Mouse (Mus musculus): ENCODE measurements at regions not wholly inside any gene's neighbourhood (a gene's known extent, or its start where the extent isn't known, plus 50 kb on each side); places are given as distances from the start of the nearest gene placed in this dataset.

DNA sequence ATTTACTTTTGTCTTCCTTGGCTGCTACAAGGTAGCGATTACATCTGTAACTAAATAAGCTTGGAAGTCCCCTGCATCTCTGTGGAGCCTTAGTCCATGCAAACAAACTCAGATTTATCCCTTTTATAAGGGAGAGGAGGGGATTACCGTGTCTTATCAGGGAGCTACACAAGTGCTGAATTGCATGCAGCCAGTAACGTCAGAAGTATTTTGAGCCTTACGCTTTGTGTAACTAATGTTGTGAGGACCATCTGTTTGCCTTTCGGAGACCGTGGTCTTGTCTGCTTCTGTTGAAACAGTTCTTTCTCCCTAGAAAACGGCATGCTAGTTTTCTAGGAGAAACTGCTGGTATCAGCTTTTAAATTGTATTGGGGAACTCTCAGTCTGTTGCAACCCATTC, 58.0 kb upstream of the Dmrta1 start:
- H3K27ac ChIP-seq (ENCODE audit: low read length) = no peak overlapping the region
- no peak overlapping the region for H3K9ac ChIP-seq (ENCODE audit: low read depth, low read length)
- no peaks in the 10 kb centered on the region for H3K4me1 ChIP-seq (ENCODE audit: control insufficient read depth, insufficient read depth, low read length)
- 45% methylated on average over 7 of the region's 7 CpGs for WGBS
- H3K9me3 ChIP-seq (ENCODE audit: control insufficient read depth, low read length) = no peaks in the 10 kb centered on the region
- no peaks in the 10 kb centered on the region for H3K36me3 ChIP-seq (ENCODE audit: control insufficient read depth, insufficient read depth, low read length)
- H3K27me3 ChIP-seq (replicated peaks; ENCODE audit: control insufficient read depth, insufficient read depth, low read length) = no peaks in the 10 kb centered on the region
- no peak overlapping the region for H3K4me3 ChIP-seq (ENCODE audit: low read length)
- no peak for ATAC-seq
- H3K4me2 ChIP-seq (ENCODE audit: low read depth, low read length) = no peak overlapping the region

DNA sequence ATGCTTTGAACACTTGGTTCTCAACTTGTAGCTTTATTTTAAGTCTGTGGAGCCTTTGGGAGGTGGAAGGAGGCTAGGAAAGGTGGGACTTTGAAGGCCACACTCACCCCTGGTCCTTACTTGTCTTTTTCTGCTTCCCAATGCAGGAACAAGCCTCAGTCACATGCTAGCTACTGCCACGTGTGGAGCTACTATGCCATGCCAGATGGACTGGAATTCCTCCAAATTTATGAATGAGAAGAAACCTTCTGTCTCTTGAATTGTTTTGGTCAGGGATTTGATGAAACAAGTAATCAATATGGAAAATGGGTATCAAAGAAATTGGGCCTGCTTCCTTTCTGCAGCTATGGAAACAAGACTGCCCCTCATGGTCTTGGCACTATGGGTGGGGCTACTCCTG, 74.5 kb upstream of the Dmrta1 start:
- H3K4me1 ChIP-seq (ENCODE audit: control insufficient read depth, insufficient read depth, low read length) = no peaks in the 10 kb centered on the region
- no peaks in the 10 kb centered on the region for H3K36me3 ChIP-seq (ENCODE audit: control insufficient read depth, insufficient read depth, low read length)
- no peaks in the 10 kb centered on the region for H3K27me3 ChIP-seq (replicated peaks; ENCODE audit: control insufficient read depth, insufficient read depth, low read length)
- no peak overlapping the region for H3K4me2 ChIP-seq (ENCODE audit: low read depth, low read length)
- no peak overlapping the region for H3K27ac ChIP-seq (ENCODE audit: low read length)
- ATAC-seq = no peak
- H3K9ac ChIP-seq (ENCODE audit: low read depth, low read length) = no peak overlapping the region
- no peak overlapping the region for H3K4me3 ChIP-seq (ENCODE audit: low read length)
- WGBS = 55% methylated on average over 1 of the region's 1 CpGs
- H3K9me3 ChIP-seq (ENCODE audit: control insufficient read depth, low read length) = no peaks in the 10 kb centered on the region

GRCm38 (mm10) chr4:89575529-89575928, 103.7 kb upstream of the Dmrta1 start:
- no peaks in the 10 kb centered on the region for H3K9me3 ChIP-seq (ENCODE audit: control insufficient read depth, low read length)
- ATAC-seq = no peak
- 19% methylated on average over 10 of the region's 10 CpGs for WGBS
- H3K27me3 ChIP-seq (replicated peaks; ENCODE audit: control insufficient read depth, insufficient read depth, low read length) = no peaks in the 10 kb centered on the region
- no peak overlapping the region for H3K27ac ChIP-seq (ENCODE audit: low read length)
- H3K4me1 ChIP-seq (ENCODE audit: control insufficient read depth, insufficient read depth, low read length) = no peaks in the 10 kb centered on the region
- H3K9ac ChIP-seq (ENCODE audit: low read depth, low read length) = no peak overlapping the region
- H3K4me2 ChIP-seq (ENCODE audit: low read depth, low read length) = no peak overlapping the region
- no peaks in the 10 kb centered on the region for H3K36me3 ChIP-seq (ENCODE audit: control insufficient read depth, insufficient read depth, low read length)
- H3K4me3 ChIP-seq (ENCODE audit: low read length) = no peak overlapping the region

GRCm38 (mm10) chr4:89554711-89555466, 124.3 kb upstream of the Dmrta1 start:
- WGBS = 79% methylated on average over 7 of the region's 7 CpGs
- Histone ChIP-seq H3K27ac (ENCODE audit: low read length) (no peak overlapping the region), H3K27me3 (replicated peaks; ENCODE audit: control insufficient read depth, insufficient read depth, low read length) (no peaks in the 10 kb centered on the region), H3K4me1 (ENCODE audit: control insufficient read depth, insufficient read depth, low read length) (no peaks in the 10 kb centered on the region), H3K9me3 (ENCODE audit: control insufficient read depth, low read length) (no peaks in the 10 kb centered on the region), H3K4me3 (ENCODE audit: low read length) (no peak overlapping the region), H3K4me2 (ENCODE audit: low read depth, low read length) (no peak overlapping the region), H3K9ac (ENCODE audit: low read depth, low read length) (no peak overlapping the region), H3K36me3 (ENCODE audit: control insufficient read depth, insufficient read depth, low read length) (no peaks in the 10 kb centered on the region)
- ATAC-seq = no peak

DNA sequence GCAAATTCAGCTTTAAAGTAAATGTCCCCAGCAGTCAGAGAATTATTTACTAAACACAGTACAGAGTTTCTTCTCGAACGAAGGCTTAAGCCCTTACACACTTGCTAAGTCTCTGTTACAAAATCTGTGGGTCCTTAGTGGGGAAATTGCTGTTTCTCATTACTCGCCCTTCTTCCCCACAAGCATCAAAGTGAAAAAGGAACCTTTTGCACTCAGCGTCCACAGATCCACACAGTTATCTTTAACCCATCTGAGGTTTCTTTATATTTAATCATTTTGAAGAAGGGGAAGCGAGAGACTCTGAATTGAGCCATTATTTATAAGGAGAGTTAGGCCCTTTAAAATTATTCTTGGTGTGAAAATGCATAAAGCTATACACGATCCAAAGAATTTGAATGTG, 126.7 kb upstream of the Dmrta1 start:
- Histone ChIP-seq H3K4me1 (ENCODE audit: control insufficient read depth, insufficient read depth, low read length) (no peaks in the 10 kb centered on the region), H3K9me3 (ENCODE audit: control insufficient read depth, low read length) (no peaks in the 10 kb centered on the region), H3K9ac (ENCODE audit: low read depth, low read length) (no peak overlapping the region), H3K4me3 (ENCODE audit: low read length) (no peak overlapping the region), H3K27ac (ENCODE audit: low read length) (no peak overlapping the region), H3K27me3 (replicated peaks; ENCODE audit: control insufficient read depth, insufficient read depth, low read length) (no peaks in the 10 kb centered on the region), H3K4me2 (ENCODE audit: low read depth, low read length) (no peak overlapping the region), H3K36me3 (ENCODE audit: control insufficient read depth, insufficient read depth, low read length) (no peaks in the 10 kb centered on the region)
- no peak for ATAC-seq
- 72% methylated on average over 6 of the region's 6 CpGs for WGBS

- no peak overlapping the region for H3K4me2 ChIP-seq (ENCODE audit: low read depth, low read length)
- H3K4me3 ChIP-seq (ENCODE audit: low read length) = no peak overlapping the region
Measured at GRCm38 (mm10) chr4:89550515-89550914, 128.7 kb upstream of the Dmrta1 start.

DNA sequence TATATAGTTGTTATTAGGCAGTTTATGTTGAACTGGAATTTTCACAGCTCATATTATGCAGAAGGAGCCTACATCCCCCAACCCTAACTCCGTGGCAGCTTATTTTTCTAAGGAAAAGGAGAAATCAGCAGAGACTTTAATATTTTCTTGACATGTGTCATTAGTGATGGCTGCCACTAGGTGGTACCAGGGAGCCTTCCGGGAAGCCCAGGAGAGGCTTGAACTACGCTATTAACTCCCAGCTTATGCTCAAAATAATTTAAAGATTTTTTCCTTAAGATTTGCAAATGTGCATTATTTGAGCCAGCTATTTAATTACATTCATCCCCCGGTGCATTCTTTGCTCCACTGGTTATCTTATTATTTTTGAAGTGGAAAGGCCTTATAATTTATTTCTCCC, 146.8 kb upstream of the Dmrta1 start:
- H3K9ac ChIP-seq (ENCODE audit: low read depth, low read length) = no peak overlapping the region
- no peak overlapping the region for H3K4me3 ChIP-seq (ENCODE audit: low read length)
- H3K27ac ChIP-seq (ENCODE audit: low read length) = no peak overlapping the region
- H3K9me3 ChIP-seq (ENCODE audit: control insufficient read depth, low read length) = no peaks in the 10 kb centered on the region
- H3K36me3 ChIP-seq (ENCODE audit: control insufficient read depth, insufficient read depth, low read length) = no peaks in the 10 kb centered on the region
- H3K27me3 ChIP-seq (replicated peaks; ENCODE audit: control insufficient read depth, insufficient read depth, low read length) = no peaks in the 10 kb centered on the region
- WGBS = 10% methylated on average over 4 of the region's 4 CpGs
- ATAC-seq = no peak
- no peaks in the 10 kb centered on the region for H3K4me1 ChIP-seq (ENCODE audit: control insufficient read depth, insufficient read depth, low read length)
- no peak overlapping the region for H3K4me2 ChIP-seq (ENCODE audit: low read depth, low read length)

More at GRCm38 (mm10) chr4:89550515-89550914, 128.7 kb upstream of the Dmrta1 start:
- Histone ChIP-seq H3K27me3 (replicated peaks; ENCODE audit: control insufficient read depth, insufficient read depth, low read length) (no peaks in the 10 kb centered on the region), H3K9ac (ENCODE audit: low read depth, low read length) (no peak overlapping the region), H3K4me1 (ENCODE audit: control insufficient read depth, insufficient read depth, low read length) (no peaks in the 10 kb centered on the region), H3K9me3 (ENCODE audit: control insufficient read depth, low read length) (no peaks in the 10 kb centered on the region), H3K36me3 (ENCODE audit: control insufficient read depth, insufficient read depth, low read length) (no peaks in the 10 kb centered on the region), H3K27ac (ENCODE audit: low read length) (no peak overlapping the region)
- WGBS = 73% methylated on average over 2 of the region's 2 CpGs
- ATAC-seq = no peak

DNA sequence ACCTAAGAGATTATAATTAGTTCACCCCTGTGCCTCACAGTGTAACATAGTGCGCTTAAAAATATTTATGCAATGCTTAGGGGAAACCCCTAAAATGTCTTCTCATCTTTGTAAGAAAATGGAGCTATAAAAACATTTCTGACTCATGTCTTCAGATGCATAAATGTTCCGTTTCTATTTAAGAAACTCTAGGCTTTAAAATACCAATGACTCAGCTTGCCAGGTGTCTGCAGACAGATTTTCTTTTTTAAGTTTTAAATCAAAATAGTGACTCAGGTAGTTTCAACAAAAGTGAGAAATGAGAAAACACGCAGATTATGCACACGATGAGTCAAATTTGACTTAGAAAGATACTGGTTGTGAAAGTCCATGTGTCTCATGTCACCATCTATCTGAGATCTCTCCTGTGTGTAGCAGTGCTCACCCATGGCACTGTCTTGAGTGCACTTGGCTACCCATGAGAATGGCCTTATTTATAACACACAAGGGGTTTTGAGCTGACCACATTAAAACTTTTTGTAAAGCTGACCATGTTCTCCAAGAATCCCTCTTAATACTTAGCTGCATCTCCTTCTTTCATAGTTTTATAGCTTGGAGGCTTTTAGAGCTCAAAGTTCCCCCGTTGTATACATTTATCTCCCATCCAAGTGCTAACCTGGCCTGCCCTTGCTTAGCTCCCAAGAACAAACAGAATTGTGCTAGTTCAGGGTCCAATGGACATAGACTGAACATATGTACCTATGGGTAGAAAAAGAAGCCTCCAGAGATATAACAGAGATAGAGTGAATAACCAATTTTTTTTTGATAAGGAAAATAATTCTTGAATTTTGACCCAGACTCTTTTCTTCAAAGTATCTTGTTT, 149.0 kb upstream of the Dmrta1 start:
- H3K4me2 ChIP-seq (ENCODE audit: low read depth, low read length) = no peak overlapping the region
- no peaks in the 10 kb centered on the region for H3K4me1 ChIP-seq (ENCODE audit: control insufficient read depth, insufficient read depth, low read length)
- ATAC-seq = no peak
- H3K36me3 ChIP-seq (ENCODE audit: control insufficient read depth, insufficient read depth, low read length) = no peaks in the 10 kb centered on the region
- H3K9ac ChIP-seq (ENCODE audit: low read depth, low read length) = no peak overlapping the region
- 67% methylated on average over 5 of the region's 5 CpGs for WGBS
- H3K9me3 ChIP-seq (ENCODE audit: control insufficient read depth, low read length) = no peaks in the 10 kb centered on the region
- H3K27me3 ChIP-seq (replicated peaks; ENCODE audit: control insufficient read depth, insufficient read depth, low read length) = peaks cover 8% of the 10 kb centered on the region; the same call in 1 of the 2 replicates
- H3K4me3 ChIP-seq (ENCODE audit: low read length) = no peak overlapping the region
- no peak overlapping the region for H3K27ac ChIP-seq (ENCODE audit: low read length)

DNA sequence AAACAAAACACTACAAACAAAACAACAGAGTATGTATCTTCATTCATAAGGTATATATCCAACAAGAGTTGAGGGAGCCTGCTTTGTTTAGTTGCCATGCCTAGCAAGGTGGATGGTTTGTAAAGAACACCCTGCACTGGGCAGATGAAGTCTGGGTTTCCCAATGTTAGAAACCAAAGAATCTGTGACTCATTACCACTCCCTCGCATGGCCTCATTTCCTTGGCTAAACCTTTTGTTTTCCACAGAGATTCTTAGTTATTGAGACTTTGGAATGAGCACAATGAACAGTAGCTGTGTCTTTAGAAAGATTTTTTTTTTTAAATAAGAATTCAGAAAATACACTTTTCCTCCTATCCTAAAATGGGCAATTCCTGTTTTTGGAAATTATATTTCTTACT, 151.3 kb upstream of the Dmrta1 start:
- H3K4me2 ChIP-seq (ENCODE audit: low read depth, low read length) = no peak overlapping the region
- no peaks in the 10 kb centered on the region for H3K9me3 ChIP-seq (ENCODE audit: control insufficient read depth, low read length)
- H3K4me1 ChIP-seq (ENCODE audit: control insufficient read depth, insufficient read depth, low read length) = no peaks in the 10 kb centered on the region
- no peak overlapping the region for H3K9ac ChIP-seq (ENCODE audit: low read depth, low read length)
- no peak for ATAC-seq
- peaks cover 14% of the 10 kb centered on the region for H3K27me3 ChIP-seq (replicated peaks; ENCODE audit: control insufficient read depth, insufficient read depth, low read length)
- H3K36me3 ChIP-seq (ENCODE audit: control insufficient read depth, insufficient read depth, low read length) = no peaks in the 10 kb centered on the region
- no peak overlapping the region for H3K4me3 ChIP-seq (ENCODE audit: low read length)
- WGBS = 58% methylated on average over 1 of the region's 1 CpGs
- no peak overlapping the region for H3K27ac ChIP-seq (ENCODE audit: low read length)
